Mouse (Mus musculus) gastrocnemius, postnatal 25 days (tissue): ENCODE results near the gene Gda. TPM values are rescaled to one million over a fixed set of nuclear protein-coding genes. Genes with fewer than 3 reads are reported as not detected.

Experiments used
- DNase-seq: peaks from one replicate; pipeline ENCODE4 v3.0.0; 2022
- total RNA-seq, 2 experiments: library from RNA; stranded (reverse); gene quantifications; 1 replicate in 1 of 2; 2 replicates in 1 of 2; pipeline ENCODE4 v1.2.3; 2021

Gda gene
- total RNA-seq, 2 experiments from 2014 or later = 4.9 to 8.5 TPM

DNA sequence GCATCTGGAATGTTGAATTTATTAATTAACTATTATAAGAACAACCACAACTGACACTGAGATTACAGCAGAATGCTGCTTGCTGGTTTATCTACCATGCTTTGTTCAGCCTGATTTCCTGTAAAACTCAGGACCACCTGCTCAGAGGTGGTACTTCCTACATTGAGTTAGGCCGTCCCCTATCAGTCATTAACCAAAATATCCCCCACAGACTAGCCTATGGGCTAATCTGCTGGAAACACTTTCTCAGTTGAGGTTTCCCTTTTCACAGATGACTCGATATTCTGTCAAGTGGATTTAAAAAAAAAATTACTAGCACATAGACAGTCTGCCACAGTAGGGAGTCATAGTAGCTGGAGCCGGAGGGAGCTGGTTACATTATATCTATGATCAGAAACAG, 31.5 kb downstream of the Gda start:
- no peak for DNase-seq

GRCm38 (mm10) chr19:21440841-21441240, 32.4 kb downstream of the Gda start:
- DNase-seq = no peak

- no peak for DNase-seq
Measured at GRCm38 (mm10) chr19:21439141-21439737, 34.0 kb downstream of the Gda start.

GRCm38 (mm10) chr19:21436566-21436965, 36.7 kb downstream of the Gda start:
- no peak for DNase-seq

GRCm38 (mm10) chr19:21433348-21433747, 39.9 kb downstream of the Gda start:
- DNase-seq = no peak

GRCm38 (mm10) chr19:21432879-21433278, 40.4 kb downstream of the Gda start:
- no peak for DNase-seq

DNA sequence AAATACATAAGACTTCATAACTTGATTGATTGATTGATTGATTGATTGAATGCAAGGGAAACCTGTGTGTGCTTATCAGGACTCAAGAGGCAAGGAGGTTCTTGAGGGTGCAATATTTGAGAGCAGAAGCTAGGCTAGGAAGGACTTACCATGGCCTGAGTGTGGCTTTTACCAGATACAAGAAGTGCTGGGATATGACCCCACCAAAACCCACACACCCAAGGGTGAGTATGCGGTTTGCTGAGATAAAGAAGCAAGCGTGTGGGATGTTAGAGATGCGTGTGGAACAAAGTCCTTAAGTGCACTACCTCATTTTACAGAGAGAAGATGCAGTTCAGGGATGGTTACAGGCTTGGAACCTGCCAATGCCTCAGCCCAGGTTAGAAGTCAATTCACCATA, 41.0 kb downstream of the Gda start:
- no peak for DNase-seq

DNA sequence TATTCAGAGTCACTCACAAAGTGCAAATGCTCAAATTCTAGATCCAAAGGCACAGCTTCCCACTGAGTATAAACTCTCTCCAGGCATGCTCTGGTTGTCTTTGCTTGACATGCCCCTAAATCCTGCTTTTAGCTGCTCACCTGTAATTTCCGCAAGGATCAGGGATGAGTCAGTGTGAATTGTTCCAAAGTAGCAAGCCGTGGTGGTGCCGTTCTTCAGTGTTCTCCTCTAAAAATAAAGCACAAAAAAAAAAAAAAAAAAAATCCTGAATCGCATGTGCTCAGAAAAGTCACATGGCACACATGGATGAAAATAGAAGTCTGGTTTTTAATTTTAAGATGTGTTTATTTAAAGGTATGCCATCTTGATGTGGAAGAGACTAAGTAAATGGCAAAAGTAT, 47.9 kb downstream of the Gda start:
- DNase-seq = no peak

DNA sequence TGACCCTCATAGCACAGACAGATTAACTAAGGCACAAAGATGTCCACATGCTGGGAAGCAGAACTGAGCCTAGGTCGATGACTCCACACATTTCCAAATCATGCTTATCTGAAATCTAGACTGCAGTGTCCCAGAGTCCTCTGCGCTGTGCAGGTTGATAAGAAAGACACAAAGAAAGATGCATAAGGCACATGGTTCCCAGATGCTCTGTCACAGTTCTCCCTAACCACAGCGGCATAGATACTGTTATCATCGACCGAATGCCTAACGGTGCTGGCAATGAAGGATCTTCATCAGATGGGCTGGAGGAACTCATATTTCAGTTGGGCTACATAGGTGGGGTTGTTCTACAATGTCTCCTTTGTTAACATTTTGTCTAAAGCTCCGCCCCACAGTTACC, 49.5 kb downstream of the Gda start:
- DNase-seq = no peak

GRCm38 (mm10) chr19:21418418-21418817, 54.8 kb downstream of the Gda start:
- DNase-seq = no peak

DNA sequence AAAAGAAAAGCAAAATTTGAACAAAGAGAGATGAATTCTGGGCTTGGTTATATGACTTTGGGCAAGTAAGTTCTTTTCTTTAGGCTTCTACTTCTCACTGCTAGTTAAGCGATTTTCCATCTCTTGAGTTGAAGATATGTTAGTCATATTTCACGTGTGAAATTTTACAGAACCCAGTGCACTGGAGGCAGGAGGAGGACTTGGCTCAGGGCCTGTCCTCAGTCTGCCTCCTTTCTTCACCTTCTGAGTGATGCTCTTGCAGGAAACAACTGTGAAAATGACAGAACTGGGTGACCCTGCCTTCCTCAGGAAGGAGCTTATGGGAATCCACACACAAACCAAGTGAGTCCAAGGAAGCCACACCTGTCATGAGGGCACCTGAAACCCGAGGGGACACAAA, 57.9 kb downstream of the Gda start:
- DNase-seq = no peak

DNA sequence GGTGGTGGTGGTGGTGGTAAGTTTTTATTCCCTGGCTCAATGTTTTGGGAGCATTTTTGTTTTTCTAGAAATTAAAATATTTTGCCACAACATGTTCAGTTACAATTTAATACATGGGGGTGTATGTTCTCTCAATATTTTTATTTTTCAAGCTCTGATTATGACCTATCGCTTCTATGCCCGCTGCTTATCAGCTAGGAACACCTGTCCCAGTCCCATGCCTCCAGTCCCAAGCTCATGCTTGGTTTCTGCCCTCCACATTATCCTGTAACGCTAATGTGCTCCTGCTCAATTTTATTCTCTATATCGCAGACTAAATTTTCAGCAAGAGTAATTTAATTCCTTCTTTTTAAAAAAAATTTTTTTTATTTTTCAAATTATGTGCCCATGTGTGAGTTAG, 64.1 kb downstream of the Gda start:
- no peak for DNase-seq

DNA sequence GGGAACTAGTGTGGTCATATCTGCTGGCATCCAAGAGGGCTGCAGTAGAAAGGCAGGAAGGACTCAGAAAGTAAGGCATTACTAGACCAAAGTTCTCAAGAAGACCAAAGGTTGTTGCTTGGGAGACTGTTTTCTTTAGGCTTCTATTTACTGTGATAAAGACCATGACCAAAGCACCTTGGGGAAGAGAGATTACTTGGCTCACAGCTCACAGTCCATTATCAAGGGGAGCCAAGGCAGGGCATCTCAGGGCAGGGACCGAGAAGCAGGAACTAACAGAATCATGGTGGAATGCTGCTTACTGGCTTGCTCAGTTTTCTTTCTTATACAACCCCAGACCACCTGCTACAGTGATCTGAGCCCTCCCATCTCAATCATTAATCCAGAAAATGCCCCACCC, 65.9 kb downstream of the Gda start:
- DNase-seq = no peak

DNA sequence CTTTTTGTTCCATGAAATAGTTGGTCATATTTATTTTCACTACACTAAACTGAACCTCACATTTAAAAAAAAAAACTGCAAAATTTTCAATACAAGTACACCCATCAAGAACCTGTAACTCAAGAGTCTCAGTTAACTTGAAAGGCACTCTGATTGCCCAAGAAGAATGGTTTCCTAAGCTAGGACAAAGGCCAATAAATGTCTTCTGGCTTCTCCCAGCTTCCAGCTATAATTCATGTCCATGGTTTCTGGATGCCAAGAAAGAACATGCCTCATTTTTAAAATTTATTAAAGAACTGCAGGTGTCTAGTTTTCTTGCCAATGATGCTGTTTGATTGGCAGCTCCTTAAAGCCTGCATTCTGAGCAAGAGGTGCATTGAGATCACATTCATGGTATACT, 75.3 kb downstream of the Gda start:
- DNase-seq = no peak

DNA sequence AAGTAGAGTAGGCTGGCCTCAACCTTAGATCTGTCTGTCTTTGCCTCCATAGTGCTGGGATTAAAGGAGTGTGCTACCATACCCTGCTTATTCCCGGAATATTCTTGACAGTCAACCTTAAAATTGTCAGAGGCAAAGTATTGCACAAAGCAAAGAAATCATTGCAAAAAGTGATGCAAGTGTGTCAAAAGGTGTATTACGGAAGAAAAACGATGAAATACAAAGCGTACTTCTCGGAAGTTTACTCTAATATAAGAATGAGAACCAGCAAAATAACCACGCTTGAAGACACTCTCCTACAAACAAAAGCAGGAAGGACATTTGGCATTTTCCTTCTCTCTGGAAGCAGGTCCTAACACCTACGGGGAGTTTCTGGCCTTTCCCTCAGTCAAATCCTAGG, 76.9 kb downstream of the Gda start:
- no peak for DNase-seq

GRCm38 (mm10) chr19:21390904-21391303, 82.3 kb downstream of the Gda start:
- DNase-seq = no peak

- DNase-seq = no peak
Measured at GRCm38 (mm10) chr19:21386842-21387241, 86.4 kb downstream of the Gda start.

GRCm38 (mm10) chr19:21384231-21384630, 89.0 kb downstream of the Gda start:
- no peak for DNase-seq

- DNase-seq = peak; percentile 9
Measured at GRCm38 (mm10) chr19:21383491-21384226, 89.6 kb downstream of the Gda start.

DNA sequence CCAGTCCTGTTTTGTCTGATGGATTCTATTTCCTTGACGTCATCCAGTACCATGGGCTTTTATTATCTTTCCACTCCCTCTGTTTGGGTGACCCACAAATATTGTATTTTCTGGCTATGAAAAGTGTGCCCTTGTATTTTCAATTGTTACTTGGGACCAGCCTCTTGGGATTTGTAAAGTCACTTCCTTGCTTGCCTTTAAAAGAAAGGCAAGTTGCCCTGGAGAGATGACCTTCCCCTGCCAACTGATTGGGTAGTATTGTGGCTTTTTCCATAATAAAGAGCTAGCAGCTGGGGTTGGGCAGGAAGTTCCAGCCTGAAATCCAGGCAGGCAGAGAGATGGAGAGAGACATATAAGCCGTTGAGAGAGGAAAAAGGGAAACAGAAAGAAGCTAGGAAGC, 91.5 kb downstream of the Gda start:
- DNase-seq = no peak

- DNase-seq = no peak
Measured at GRCm38 (mm10) chr19:21379195-21379594, 94.0 kb downstream of the Gda start.

DNA sequence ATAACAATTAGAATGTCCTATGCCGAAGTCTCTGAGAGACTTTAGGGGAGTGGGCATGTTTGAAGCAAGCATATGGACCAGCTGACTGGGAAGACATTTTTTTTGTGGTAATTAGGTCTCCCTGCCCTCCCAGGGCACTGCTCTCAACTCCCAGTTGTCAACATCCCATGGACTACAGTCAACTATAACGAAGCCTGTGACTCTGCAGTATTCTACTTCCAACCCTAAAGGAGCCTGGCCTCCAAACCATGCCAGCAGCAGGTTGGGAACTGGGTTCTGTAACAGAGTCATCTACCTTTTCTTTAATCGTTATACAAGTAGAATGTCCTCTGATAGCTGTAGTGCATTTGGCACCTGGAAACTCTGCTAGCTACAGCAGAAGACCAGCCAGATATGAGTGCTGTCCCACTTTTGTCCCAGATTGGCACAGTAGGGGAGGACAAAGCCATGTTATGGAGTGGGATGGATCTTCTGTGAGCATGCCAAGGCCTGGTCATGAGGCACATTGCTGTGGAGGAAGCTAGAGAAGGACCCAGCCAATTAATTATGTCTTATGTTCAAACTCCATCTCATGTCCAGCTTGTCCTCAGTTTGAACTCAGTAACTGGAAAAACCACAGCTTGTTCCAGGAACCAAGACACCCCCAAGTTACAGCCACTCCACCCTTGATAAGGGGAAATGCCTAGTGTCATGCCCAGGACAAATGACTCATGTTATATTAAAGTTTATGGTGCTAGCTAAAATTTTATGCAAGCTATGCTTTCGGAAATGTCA, 96.6 kb downstream of the Gda start:
- DNase-seq = peak; percentile 8

DNA sequence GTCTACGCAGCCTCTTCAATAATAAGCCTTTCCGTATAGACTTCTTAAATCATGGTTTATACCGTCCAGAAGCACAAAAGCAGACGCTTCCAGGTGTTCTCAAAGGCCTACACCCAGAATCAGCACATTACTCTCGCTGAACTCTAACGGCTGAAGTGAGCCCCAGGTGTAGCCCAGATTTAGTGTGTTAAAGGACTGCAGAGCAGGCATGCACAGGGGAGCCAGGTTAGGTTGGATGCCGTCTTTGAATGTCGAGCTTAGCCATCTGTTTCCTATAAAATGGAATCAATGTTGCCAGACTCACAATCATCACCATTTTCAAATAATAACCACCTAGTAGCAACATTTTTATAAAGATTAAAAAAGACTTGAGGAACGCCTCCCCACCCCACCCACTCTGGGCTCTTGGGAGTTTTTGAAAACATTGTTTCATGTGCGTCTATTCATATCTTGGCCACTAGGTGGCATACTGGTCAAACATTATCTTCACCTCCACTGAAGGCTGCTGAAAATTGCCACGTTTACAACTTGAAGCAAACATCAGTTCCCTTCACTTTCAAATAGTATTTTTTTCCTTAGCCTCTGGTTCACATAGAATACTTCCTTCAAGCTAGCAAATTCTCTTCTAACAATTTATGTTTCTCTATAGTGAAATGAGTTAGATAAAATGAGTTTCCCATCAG, 100.0 kb downstream of the Gda start:
- DNase-seq = no peak
